Mouse (Mus musculus) heart, adult 18-20 months (tissue): ENCODE measurements around the gene Cxcl1. TPM values are rescaled to one million over a fixed set of nuclear protein-coding genes. Genes with fewer than 3 reads are reported as not detected.
A peak's percentile ranks its signal among the peaks of the same experiment; 100 is the strongest.

Experiments used
- DNase-seq, 2 experiments: peaks; one replicate each; pipeline ENCODE4 v3.0.0; 2021 to 2022; ENCODE audit warnings: mixed read lengths in 1 of 2
- total RNA-seq, 2 experiments: library from RNA; stranded (reverse); gene quantifications; 2 replicates each; pipeline ENCODE4 v1.2.3; 2021

The Cxcl1 gene
- total RNA-seq, 2 experiments from 2014 or later: 0.27 to 0.54 TPM

- DNase-seq: peak in 1 of 2 experiments; percentile 40
Observed at GRCm38 (mm10) chr5:90884628-90885242, 6.3 kb upstream of the Cxcl1 start.

GRCm38 (mm10) chr5:90888661-90889060 lies 2.4 kb upstream of the Cxcl1 start:
- DNase-seq: no peak

GRCm38 (mm10) chr5:90891464-90891813 lies 398 bp downstream of the Cxcl1 start:
- no peak for DNase-seq

- DNase-seq: no peak
Observed at GRCm38 (mm10) chr5:90894231-90894630, 3.2 kb downstream of the Cxcl1 start.

GRCm38 (mm10) chr5:90897429-90897828 lies 6.4 kb downstream of the Cxcl1 start:
- DNase-seq: no peak

GRCm38 (mm10) chr5:90899308-90899707 lies 8.3 kb downstream of the Cxcl1 start:
- no peak for DNase-seq

- DNase-seq: peak; percentile 65 to 84
Observed at GRCm38 (mm10) chr5:90900147-90900546, 9.1 kb downstream of the Cxcl1 start.

- no peak for DNase-seq
Observed at GRCm38 (mm10) chr5:90900688-90901087, 9.6 kb downstream of the Cxcl1 start.

GRCm38 (mm10) chr5:90902380-90903260 lies 11.6 kb downstream of the Cxcl1 start:
- DNase-seq: no peak

GRCm38 (mm10) chr5:90903339-90904020 lies 12.4 kb downstream of the Cxcl1 start, which contains the start of gene Cxcl2:
Gene Cxcl2 (plus strand): TSS chr5:90903871.
- no peak for DNase-seq

GRCm38 (mm10) chr5:90908983-90909382 lies 17.9 kb downstream of the Cxcl1 start:
- DNase-seq: peak; percentile 48 to 89

- no peak for DNase-seq
Observed at GRCm38 (mm10) chr5:90919495-90919894, 28.5 kb downstream of the Cxcl1 start.

- no peak for DNase-seq
Observed at GRCm38 (mm10) chr5:90922958-90923357, 31.9 kb downstream of the Cxcl1 start.

GRCm38 (mm10) chr5:90930546-90930945 lies 39.5 kb downstream of the Cxcl1 start:
- no peak for DNase-seq

- DNase-seq: peak; percentile 88 to 90
Observed at GRCm38 (mm10) chr5:90930971-90931851, 40.2 kb downstream of the Cxcl1 start, which contains the start of gene Mthfd2l. Gene Mthfd2l (plus strand): TSS chr5:90931117.

GRCm38 (mm10) chr5:90931911-90932310 lies 40.9 kb downstream of the Cxcl1 start:
- no peak for DNase-seq

GRCm38 (mm10) chr5:90936706-90937105 lies 45.7 kb downstream of the Cxcl1 start:
- no peak for DNase-seq
